Mouse (Mus musculus) urinary bladder, adult 2 months (tissue): Measurements from ENCODE around the gene Hist1h2bn. TPM values are rescaled to one million over a fixed set of nuclear protein-coding genes. Genes with fewer than 3 reads are reported as not detected.
"Not testable (repeated sequence)": the region's sequence is repeated elsewhere in the genome, so short reads cannot be mapped to it uniquely, and the experiment has no call there.

Experiments used
- DNase-seq: peaks from one replicate; pipeline ENCODE4 v3.0.0; 2022; ENCODE audit warnings: low spot score
- polyA plus RNA-seq: library from polyadenylated mRNA; depleted of rRNA; stranded (reverse); fragments of >200 nt; gene quantifications from 2 replicates; pipeline ENCODE4 v1.2.3, GENCODE M21; 2012; rRNA removed

Gene Hist1h2bn
- 0.96 and 1.9 TPM in 2 replicates for polyA plus RNA-seq

- peak; percentile 34 for DNase-seq
These were observed at the start of gene Hist1h2bn, which contains the start of gene Hist1h2ak for GRCm38 (mm10) chr13:21753524-21754285. Hist1h2bn (plus strand) TSS chr13:21754123. Hist1h2ak (minus strand) TSS chr13:21753827.

DNA sequence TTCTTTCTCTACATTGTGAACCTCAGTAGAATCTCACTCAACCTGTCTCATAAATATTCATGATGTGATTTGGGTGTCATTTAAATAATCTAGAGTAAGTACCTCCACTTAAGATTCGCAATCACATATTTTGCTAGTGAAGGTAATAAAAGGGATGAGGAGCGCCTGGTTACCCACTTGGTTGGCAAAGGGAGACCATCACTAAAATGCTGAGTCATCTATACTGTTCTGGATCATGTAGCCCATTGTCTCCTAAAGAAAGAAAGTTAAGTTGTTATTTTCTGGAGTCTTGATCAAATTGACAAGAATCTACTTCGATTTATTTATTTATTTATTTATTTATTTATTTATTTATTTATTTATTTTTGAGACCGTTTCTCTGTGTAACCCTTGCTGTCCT, 47.3 kb upstream of the Hist1h2bn start:
- DNase-seq: no peak

DNA sequence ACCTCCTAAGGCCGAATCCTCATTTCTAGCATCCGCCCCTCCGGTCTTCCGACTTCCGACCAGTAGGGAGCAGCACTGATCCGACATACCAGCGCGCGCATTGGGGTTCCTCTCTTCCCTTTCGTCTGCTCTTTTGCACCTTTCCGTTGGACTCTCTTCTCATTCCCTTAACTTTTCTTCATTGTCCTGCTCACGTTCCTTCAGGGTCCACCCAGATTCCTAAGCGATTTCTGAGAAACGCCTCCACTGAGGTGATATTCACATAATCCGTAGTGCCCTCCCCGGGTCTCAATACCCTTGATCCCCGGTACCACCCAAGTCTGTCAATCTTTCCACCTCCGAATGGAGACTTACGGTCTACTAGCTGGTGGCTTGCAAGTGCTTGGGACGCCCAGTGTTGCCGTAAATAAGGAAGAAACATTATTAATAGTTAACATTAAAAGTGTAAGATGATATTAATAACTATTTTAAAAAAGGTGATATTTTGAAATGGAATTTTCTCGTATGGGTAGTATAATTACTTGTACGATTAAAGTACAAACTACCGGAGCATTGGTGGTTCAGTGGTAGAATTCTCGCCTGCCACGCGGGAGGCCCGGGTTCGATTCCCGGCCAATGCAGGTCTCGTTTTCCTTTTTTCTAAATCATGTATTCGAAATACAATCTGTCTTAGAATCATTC, 43.8 kb upstream of the Hist1h2bn start:
- DNase-seq: peak; percentile 68

DNA sequence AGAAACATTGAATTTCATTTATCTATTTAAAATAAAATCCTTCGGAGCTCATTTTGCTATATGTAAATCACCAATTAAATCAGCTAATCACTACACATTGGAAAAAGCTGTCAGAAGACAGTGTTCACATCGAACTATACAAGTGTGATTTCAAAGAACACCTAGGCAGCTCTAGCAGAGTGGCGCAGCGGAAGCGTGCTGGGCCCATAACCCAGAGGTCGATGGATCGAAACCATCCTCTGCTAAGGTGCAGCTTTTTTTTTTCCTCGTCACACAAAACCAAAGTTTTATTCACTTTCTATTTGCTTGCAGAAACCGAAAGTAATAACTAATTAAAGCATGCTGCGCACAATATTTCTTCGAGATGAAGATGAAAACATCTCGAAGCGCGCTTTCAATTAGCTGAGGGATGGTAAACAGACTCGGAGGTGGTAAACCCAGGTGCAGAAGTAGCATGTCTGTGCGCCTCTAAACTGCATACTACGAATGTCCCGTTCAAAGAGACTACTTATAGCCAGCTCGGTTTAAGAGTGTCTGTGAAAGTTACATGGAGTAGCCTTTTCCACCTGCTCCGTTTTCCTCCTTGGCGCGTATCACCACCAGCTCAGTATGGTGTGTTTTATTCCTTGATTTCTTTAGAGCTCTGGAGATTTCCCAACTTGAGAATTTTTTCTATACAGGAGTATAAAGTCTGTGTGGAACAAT, 43.0 kb upstream of the Hist1h2bn start:
- peak; percentile 61 for DNase-seq

GRCm38 (mm10) chr13:21711698-21712097, 42.2 kb upstream of the Hist1h2bn start:
- DNase-seq: no peak

- DNase-seq: no peak
These were observed 39.2 kb upstream of the Hist1h2bn start for GRCm38 (mm10) chr13:21714725-21715124.

GRCm38 (mm10) chr13:21715131-21715863, 38.6 kb upstream of the Hist1h2bn start:
- no peak for DNase-seq

DNA sequence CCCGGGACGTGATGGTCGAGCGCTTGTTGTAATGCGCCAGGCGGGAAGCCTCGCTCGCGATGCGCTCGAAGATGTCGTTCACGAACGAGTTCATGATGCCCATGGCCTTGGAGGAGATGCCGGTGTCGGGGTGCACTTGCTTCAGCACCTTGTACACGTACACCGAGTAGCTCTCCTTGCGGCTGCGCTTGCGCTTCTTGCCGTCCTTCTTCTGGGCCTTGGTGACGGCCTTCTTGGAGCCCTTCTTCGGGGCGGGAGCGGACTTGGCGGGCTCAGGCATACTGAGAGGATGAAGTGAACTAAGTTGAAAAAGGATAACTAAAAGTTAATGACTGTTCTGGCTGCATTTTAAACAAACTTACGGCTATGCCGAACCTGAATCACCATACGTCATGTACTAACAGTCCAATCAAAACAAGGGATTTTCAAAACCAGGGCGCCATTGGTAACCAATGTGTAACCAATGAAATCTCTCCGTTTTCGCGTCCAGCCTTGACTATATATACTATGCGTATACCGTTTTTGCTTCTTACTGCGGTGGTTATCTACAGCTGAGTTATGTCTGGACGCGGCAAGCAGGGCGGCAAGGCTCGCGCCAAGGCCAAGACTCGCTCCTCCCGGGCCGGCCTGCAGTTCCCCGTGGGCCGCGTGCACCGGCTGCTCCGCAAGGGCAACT, 37.9 kb upstream of the Hist1h2bn start, which contains the start of the genes Hist1h2bl and Hist1h2ai:
Gene Hist1h2bl (minus strand): TSS at position 280 of the 676 bp plus-strand sequence.
Gene Hist1h2ai (plus strand): TSS at position 559 of the 676 bp plus-strand sequence.
- DNase-seq: peak; percentile 52

- not testable (repeated sequence) for DNase-seq
These were observed 37.2 kb upstream of the Hist1h2bn start for GRCm38 (mm10) chr13:21716540-21717391.

DNA sequence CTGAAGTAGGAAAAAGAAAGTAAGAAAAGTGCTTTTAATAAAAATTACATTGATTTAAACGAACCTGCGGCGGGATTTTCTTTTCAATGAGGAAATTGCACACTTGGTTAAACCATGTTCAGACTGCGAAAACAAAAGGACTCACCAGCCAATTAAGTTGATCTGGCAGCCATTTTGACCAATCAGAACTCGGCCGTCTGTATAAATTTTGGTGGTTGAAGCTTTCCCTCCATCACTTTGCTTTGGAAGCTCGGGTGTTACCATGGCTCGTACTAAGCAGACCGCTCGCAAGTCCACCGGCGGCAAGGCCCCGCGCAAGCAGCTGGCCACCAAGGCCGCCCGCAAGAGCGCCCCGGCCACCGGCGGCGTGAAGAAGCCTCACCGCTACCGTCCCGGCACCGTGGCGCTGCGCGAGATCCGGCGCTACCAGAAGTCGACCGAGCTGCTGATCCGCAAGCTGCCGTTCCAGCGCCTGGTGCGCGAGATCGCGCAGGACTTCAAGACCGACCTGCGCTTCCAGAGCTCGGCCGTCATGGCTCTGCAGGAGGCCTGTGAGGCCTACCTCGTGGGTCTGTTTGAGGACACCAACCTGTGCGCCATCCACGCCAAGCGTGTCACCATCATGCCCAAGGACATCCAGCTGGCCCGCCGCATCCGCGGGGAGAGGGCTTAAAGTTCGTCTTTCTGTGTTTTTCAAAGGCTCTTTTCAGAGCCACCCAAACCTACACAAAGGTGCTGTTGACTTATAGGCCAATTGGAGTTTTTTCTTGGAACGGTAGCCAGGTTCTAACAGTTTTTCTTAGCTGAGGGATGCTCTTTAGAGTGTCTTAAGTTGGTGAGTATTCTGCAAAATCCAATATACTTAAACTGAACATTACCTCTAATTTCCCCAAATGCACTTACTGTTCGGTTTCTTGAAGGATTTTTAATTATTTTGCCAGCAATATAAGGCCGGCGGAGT, 36.2 kb upstream of the Hist1h2bn start, which contains the start of gene Hist1h3h:
Gene Hist1h3h (plus strand): TSS at position 263 of the 961 bp plus-strand sequence.
- not testable (repeated sequence) for DNase-seq

- DNase-seq: no peak
These were observed 35.4 kb upstream of the Hist1h2bn start for GRCm38 (mm10) chr13:21718381-21719080.

DNA sequence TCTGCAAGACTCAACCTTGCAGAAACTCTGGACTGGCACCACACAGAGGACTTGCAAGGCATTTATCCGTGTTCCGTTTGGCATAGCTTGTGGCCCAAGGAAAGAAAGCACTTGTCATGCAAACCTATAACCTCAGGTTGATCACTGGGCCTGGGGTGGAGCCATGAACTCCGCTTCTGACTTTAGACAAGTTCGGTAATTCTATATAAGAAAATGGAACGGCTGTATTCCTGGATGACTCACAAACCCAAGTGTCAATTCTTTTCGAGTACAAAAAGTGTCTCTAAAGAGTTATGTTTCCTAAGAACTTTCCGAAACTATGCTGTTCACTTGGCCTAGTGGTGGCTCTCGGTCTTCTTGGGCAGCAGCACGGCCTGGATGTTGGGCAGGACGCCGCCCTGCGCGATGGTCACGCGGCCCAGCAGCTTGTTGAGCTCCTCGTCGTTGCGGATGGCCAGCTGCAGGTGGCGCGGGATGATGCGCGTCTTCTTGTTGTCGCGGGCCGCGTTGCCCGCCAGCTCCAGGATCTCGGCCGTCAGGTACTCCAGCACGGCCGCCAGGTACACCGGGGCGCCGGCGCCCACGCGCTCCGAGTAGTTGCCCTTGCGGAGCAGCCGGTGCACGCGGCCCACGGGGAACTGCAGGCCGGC, 32.7 kb upstream of the Hist1h2bn start:
- not testable (repeated sequence) for DNase-seq

DNA sequence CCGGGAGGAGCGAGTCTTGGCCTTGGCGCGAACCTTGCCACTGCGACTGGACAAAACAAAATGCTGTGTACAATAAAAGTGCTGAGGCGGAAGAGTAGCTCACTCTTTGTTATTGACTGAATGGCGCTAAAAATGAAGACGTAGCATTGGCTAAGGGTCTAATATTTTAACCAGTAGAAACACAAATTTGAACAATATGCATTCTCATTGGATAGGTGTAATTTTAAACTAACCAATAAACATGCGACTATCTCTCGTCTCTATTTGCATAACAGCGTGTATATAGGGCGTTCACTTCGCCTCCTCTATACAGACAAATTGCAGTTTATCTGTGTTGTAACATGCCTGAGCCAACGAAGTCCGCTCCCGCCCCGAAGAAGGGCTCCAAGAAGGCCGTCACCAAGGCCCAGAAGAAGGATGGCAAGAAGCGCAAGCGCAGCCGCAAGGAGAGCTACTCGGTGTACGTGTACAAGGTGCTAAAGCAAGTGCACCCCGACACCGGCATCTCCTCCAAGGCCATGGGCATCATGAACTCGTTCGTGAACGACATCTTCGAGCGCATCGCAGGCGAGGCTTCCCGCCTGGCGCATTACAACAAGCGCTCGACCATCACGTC, 32.1 kb upstream of the Hist1h2bn start, which contains the start of gene Hist1h2bm:
Gene Hist1h2bm (plus strand): TSS at position 288 of the 616 bp plus-strand sequence.
- DNase-seq: not testable (repeated sequence)

- no peak for DNase-seq
These were observed 31.5 kb upstream of the Hist1h2bn start for GRCm38 (mm10) chr13:21722373-21722925.

GRCm38 (mm10) chr13:21722993-21723836, 30.7 kb upstream of the Hist1h2bn start:
- DNase-seq: no peak
